Mouse (Mus musculus): ENCODE results near the gene Actb. TPM values are rescaled to one million over a fixed set of nuclear protein-coding genes. Genes with fewer than 3 reads are reported as not detected.

The Actb gene
- total RNA-seq (2023): 1,000 to 10,000 TPM; 8,687 to 8,887 TPM

GRCm38 (mm10) chr5:142906532-142907047, at the start of gene Actb:
Actb (minus strand) TSS chr5:142906754.

GRCm38 (mm10) chr5:142894918-142895613, 11.5 kb downstream of the Actb start, which contains the start of gene Fbxl18:
Fbxl18 (minus strand) TSS chr5:142895421.

Other genes starting within 250 kb of the Actb start
- gene Slc29a4, start 214.2 kb downstream of the Actb start, total RNA-seq (2023): not detected
- 10 to 100 TPM; 85.0 to 88.0 TPM for gene Tnrc18, start 89.1 kb downstream of the Actb start, total RNA-seq (2023)
- 1 to 10 TPM; 7.5 to 8.7 TPM for gene Fbxl18, start 11.3 kb downstream of the Actb start, total RNA-seq (2023)
- gene Fscn1, start 53.6 kb upstream of the Actb start, total RNA-seq (2023): under 1 TPM; 0.44 to 0.50 TPM
- 10 to 100 TPM; 10.6 to 11.0 TPM for gene Rnf216, start 206.2 kb upstream of the Actb start, total RNA-seq (2023)
- under 1 TPM in 1 of 2 experiments, not detected in 1; 0.44 TPM for gene Olfr718-ps1, start 240.8 kb upstream of the Actb start, total RNA-seq (2023)